ENCODE assay signal across 9 mouse cellular contexts in the genomic region with DNA sequence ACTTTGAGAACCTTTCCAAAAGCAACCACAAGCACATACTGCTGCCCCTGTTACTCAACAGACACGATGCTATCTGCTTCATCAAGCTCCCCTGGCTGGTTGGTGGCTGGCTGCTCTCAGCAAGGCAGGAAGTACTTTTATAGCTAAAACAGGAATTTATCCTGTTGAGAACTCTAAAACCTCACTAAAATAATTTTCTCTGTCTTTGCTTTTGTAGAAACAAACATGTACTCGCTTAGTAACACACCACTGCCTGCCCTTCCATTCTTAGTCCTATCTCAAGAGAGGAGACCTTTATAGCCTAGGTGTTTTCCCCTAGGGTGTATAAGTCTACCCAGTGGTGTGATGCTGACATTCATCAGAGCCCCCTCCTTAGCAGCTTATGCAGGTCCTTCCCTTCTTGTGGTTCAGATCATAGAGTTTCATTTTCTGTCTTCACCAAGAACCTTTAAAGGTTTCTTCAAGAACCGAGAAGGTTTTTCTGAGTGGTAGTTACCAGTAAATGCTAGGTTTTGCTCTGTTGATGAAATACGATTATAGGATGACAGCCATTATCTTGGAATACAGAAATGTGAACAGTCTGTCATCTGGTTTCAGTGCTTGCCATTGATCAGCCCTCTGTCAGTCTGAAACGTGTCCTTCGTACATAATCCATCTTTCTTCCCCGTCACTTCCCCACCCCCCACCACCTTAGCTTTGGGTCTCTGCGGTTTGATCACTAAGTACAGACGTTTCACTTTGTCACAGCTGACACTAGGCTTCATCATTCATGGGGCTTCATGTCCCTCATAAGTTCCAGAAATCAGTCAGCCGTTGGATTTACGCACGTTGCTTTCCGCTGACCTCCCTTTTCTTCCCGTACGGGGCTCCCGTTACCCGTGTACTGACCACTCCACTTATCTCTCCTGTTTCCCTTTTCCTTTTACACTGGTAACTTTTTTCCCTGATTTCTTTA. TPM values are rescaled to one million over a fixed set of nuclear protein-coding genes. Genes with fewer than 3 reads are reported as not detected.
DNase-seq lines count a peak whose midpoint lies in the region; ATAC-seq and TF ChIP-seq lines count a peak whose summit lies in the region.
"Had no signal": no experiment of that assay in that cellular context is flagged by ENCODE, and none has a peak within 500 bp of the region (broad histone marks: within the 10 kb centered on the region; RNA-seq: fewer than 3 reads in every experiment).

No protein-coding gene starts in this region.

- no peak for DNase-seq in lung, adult 18-20 months
- no peak for DNase-seq in liver, embryonic 14.5 days (ENCODE audit: low read depth in 3 of 3, low spot score in 3 of 3)
- peak; percentile 79 for DNase-seq in thymus, postnatal 0 days (ENCODE audit: low spot score)
- no peak for DNase-seq in left cerebral cortex, postnatal 14 days (ENCODE audit: low spot score in 2 of 2)
- no peak for DNase-seq in urinary bladder, adult 2 months (ENCODE audit: low spot score)

- peak overlapping the region; percentile 37 for H3K4me3 ChIP-seq in lung, embryonic 16.5 days (ENCODE audit: low read length)
- H3K4me3 ChIP-seq in brown adipose tissue, adult 24 weeks (ENCODE audit: insufficient read depth, low read depth, low read length), result peak overlapping the region; percentile 53
- H3K4me3 ChIP-seq in liver, embryonic 14.5 days (ENCODE audit: insufficient read depth in 1 of 2, low read depth in 2 of 2, low read length in 2 of 2), result peak overlapping the region; percentile 12 to 37; a peak in 3 of 4 replicates
- H3K4me3 ChIP-seq: embryonic facial prominence, embryonic 12.5 days; intestine, embryonic 15.5 days had no signal

- peak overlapping the region; percentile 55 for H3K4me2 ChIP-seq in lung, embryonic 16.5 days (ENCODE audit: low read depth, low read length)
- peak overlapping the region; percentile 18 for H3K4me2 ChIP-seq in liver, embryonic 14.5 days (ENCODE audit: low read depth)
- H3K4me2 ChIP-seq: embryonic facial prominence, embryonic 12.5 days; intestine, embryonic 15.5 days had no signal

- H3K9me3 ChIP-seq in lung, embryonic 16.5 days (ENCODE audit: control insufficient read depth, low read length), result no peaks in the 10 kb centered on the region
- no peaks in the 10 kb centered on the region for H3K9me3 ChIP-seq in liver, embryonic 14.5 days (ENCODE audit: control insufficient read depth, low read length)
- H3K9me3 ChIP-seq: embryonic facial prominence, embryonic 12.5 days; intestine, embryonic 15.5 days had no signal

- no peak for TF ChIP-seq EP300 in liver, embryonic 14.5 days (IDR thresholded peaks at IDR 0.05; ENCODE audit: low read depth)

- no peak overlapping the region for H3K27ac ChIP-seq in lung, embryonic 16.5 days (ENCODE audit: low read length)
- H3K27ac ChIP-seq in brown adipose tissue, adult 24 weeks (replicated peaks; ENCODE audit: low read depth, low read length), result peak overlapping the region; percentile 29
- no peak overlapping the region for H3K27ac ChIP-seq in liver, embryonic 14.5 days
- H3K27ac ChIP-seq: embryonic facial prominence, embryonic 12.5 days; intestine, embryonic 15.5 days had no signal

- ATAC-seq in lung, embryonic 16.5 days (ENCODE audit: low read depth), result no peak
- ATAC-seq in liver, embryonic 14.5 days (ENCODE audit: insufficient read depth), result peak; percentile 37; the same call in 1 of the 2 replicates
- ATAC-seq: intestine, embryonic 15.5 days had no signal

- H3K9ac ChIP-seq in lung, embryonic 16.5 days (ENCODE audit: low read length), result peak overlapping the region; percentile 11; the same call in 1 of the 2 replicates
- H3K9ac ChIP-seq in liver, embryonic 14.5 days (replicated peaks), result no peak overlapping the region
- H3K9ac ChIP-seq: embryonic facial prominence, embryonic 12.5 days; intestine, embryonic 15.5 days had no signal

- H3K36me3 ChIP-seq in lung, embryonic 16.5 days (ENCODE audit: control insufficient read depth, insufficient read depth, low read length), result no peaks in the 10 kb centered on the region
- no peaks in the 10 kb centered on the region for H3K36me3 ChIP-seq in liver, embryonic 14.5 days (replicated peaks; ENCODE audit: control insufficient read depth, insufficient read depth, low read depth)
- H3K36me3 ChIP-seq: embryonic facial prominence, embryonic 12.5 days; intestine, embryonic 15.5 days had no signal

- H3K4me1 ChIP-seq in lung, embryonic 16.5 days (replicated peaks; ENCODE audit: control insufficient read depth, insufficient read depth, low read length), result no peaks in the 10 kb centered on the region
- H3K4me1 ChIP-seq in brown adipose tissue, adult 24 weeks (ENCODE audit: control insufficient read depth, insufficient read depth, insufficient read length, low read length), result no peaks in the 10 kb centered on the region
- H3K4me1 ChIP-seq in liver, embryonic 14.5 days (replicated peaks; ENCODE audit: control insufficient read depth in 2 of 2, insufficient read depth in 2 of 2, low read length in 1 of 2), result no peaks in the 10 kb centered on the region; a peak in 1 of 4 replicates
- H3K4me1 ChIP-seq: embryonic facial prominence, embryonic 12.5 days; intestine, embryonic 15.5 days had no signal

- WGBS in lung, embryonic 16.5 days, result 36% methylated on average over 17 of the region's 17 CpGs
- 10% methylated on average over 17 of the region's 17 CpGs for WGBS in liver, embryonic 14.5 days (ENCODE audit: insufficient replicate concordance)

- no peaks in the 10 kb centered on the region for H3K27me3 ChIP-seq in lung, embryonic 16.5 days (ENCODE audit: control insufficient read depth, insufficient read depth, low read depth, low read length)
- no peaks in the 10 kb centered on the region for H3K27me3 ChIP-seq in liver, embryonic 14.5 days (ENCODE audit: control insufficient read depth, insufficient read depth, low read length)
- H3K27me3 ChIP-seq: embryonic facial prominence, embryonic 12.5 days; intestine, embryonic 15.5 days had no signal

- intact Hi-C loops in left cerebral cortex, postnatal 14 days (cut with DNase I), result no loop called here

- no peak for TF ChIP-seq CTCF in liver, embryonic 14.5 days (IDR thresholded peaks at IDR 0.05; ENCODE audit: low read depth)

RNA-seq across cellular contexts. Expression of gene Gpr65, which starts 1.6 kb away (rescaled TPM):
- 1.6 and 1.8 TPM in 2 replicates for polyA plus RNA-seq in lung, embryonic 16.5 days (2015; fragmentation: Nextera tagmentation; extraction: Ambion mirVana)
- 0.54 and 1.7 TPM in 2 replicates for polyA plus RNA-seq in brown adipose tissue, adult 24 weeks (2012; ENCODE audit: insufficient read depth, insufficient read length, missing spikeins)
- polyA plus RNA-seq in liver, embryonic 14.5 days (2012; rRNA removed), result 1.7 and 2.4 TPM in 2 replicates
- 2.5 and 3.2 TPM in 2 replicates for polyA plus RNA-seq in liver, embryonic 14.5 days (2014; fragmentation: Nextera tagmentation; extraction: Ambion mirVana)
- polyA plus RNA-seq in thymus, postnatal 0 days (2015; fragmentation: Nextera tagmentation; extraction: Ambion mirVana), result 25.3 and 26.3 TPM in 2 replicates
- not detected for total RNA-seq in left cerebral cortex, postnatal 14 days (2021)
- 2.1 and 2.3 TPM in 2 replicates for polyA plus RNA-seq in urinary bladder, adult 2 months (2012; rRNA removed)

RNA-seq across cellular contexts. Expression of gene Galc, which starts 10.8 kb away (rescaled TPM):
- polyA plus RNA-seq in lung, embryonic 16.5 days (2015; fragmentation: Nextera tagmentation; extraction: Ambion mirVana), result 9.8 and 10.4 TPM in 2 replicates
- 12.9 and 19.5 TPM in 2 replicates for polyA plus RNA-seq in brown adipose tissue, adult 24 weeks (2012; ENCODE audit: insufficient read depth, insufficient read length, missing spikeins)
- polyA plus RNA-seq in liver, embryonic 14.5 days (2012; rRNA removed), result 2.0 and 2.4 TPM in 2 replicates
- polyA plus RNA-seq in liver, embryonic 14.5 days (2014; fragmentation: Nextera tagmentation; extraction: Ambion mirVana), result 1.9 and 2.2 TPM in 2 replicates
- polyA plus RNA-seq in thymus, postnatal 0 days (2015; fragmentation: Nextera tagmentation; extraction: Ambion mirVana), result 2.9 and 3.4 TPM in 2 replicates
- 10 to 100 TPM; 19.0 to 20.1 TPM for total RNA-seq in left cerebral cortex, postnatal 14 days (2021)
- polyA plus RNA-seq in urinary bladder, adult 2 months (2012; rRNA removed), result 10.2 and 11.8 TPM in 2 replicates
